Mouse (Mus musculus) cerebellum, adult 8-10 months (tissue): ENCODE results near the gene Uqcrc2.

Source experiments
- DNase-seq: peaks from one replicate; pipeline ENCODE4 v3.0.0; 2022

Gene Uqcrc2

GRCm38 (mm10) chr7:120634711-120635361, at the start of gene Uqcrc2:
Gene Uqcrc2 (plus strand): TSS chr7:120635176.
- peak; percentile 79 for DNase-seq

- peak; percentile 0 for DNase-seq
Observed at GRCm38 (mm10) chr7:120597203-120597743, 37.7 kb upstream of the Uqcrc2 start.

- peak; percentile 32 for DNase-seq
Observed at GRCm38 (mm10) chr7:120597744-120598243, 37.2 kb upstream of the Uqcrc2 start.

GRCm38 (mm10) chr7:120598355-120598754, 36.6 kb upstream of the Uqcrc2 start:
- no peak for DNase-seq

GRCm38 (mm10) chr7:120620075-120620771, 14.8 kb upstream of the Uqcrc2 start:
- DNase-seq, result no peak

- no peak for DNase-seq
Observed at GRCm38 (mm10) chr7:120620841-120621240, 14.1 kb upstream of the Uqcrc2 start.

- no peak for DNase-seq
Observed at GRCm38 (mm10) chr7:120632518-120632917, 2.5 kb upstream of the Uqcrc2 start.

GRCm38 (mm10) chr7:120634301-120634700, 675 bp upstream of the Uqcrc2 start:
- no peak for DNase-seq

GRCm38 (mm10) chr7:120635362-120635781, 396 bp downstream of the Uqcrc2 start:
- DNase-seq, result no peak

GRCm38 (mm10) chr7:120635821-120636220, 845 bp downstream of the Uqcrc2 start:
- DNase-seq, result no peak

GRCm38 (mm10) chr7:120643217-120643616, 8.2 kb downstream of the Uqcrc2 start:
- no peak for DNase-seq

GRCm38 (mm10) chr7:120647849-120648248, 12.9 kb downstream of the Uqcrc2 start:
- DNase-seq, result no peak

- no peak for DNase-seq
Observed at GRCm38 (mm10) chr7:120662079-120662478, 27.1 kb downstream of the Uqcrc2 start.

- peak; percentile 68 for DNase-seq
Observed at GRCm38 (mm10) chr7:120670153-120670875, 35.3 kb downstream of the Uqcrc2 start, which contains the start of gene Pdzd9. Gene Pdzd9 (minus strand): TSS chr7:120670343.

- no peak for DNase-seq
Observed at GRCm38 (mm10) chr7:120671271-120671670, 36.3 kb downstream of the Uqcrc2 start.

- peak; percentile 67 for DNase-seq
Observed at GRCm38 (mm10) chr7:120677001-120677643, 42.1 kb downstream of the Uqcrc2 start, which contains the start of gene Mosmo. Gene Mosmo (plus strand): TSS chr7:120677618.

- peak; percentile 54 for DNase-seq
Observed at GRCm38 (mm10) chr7:120677764-120678531, 43.0 kb downstream of the Uqcrc2 start.

GRCm38 (mm10) chr7:120679023-120679422, 44.0 kb downstream of the Uqcrc2 start:
- DNase-seq, result no peak

GRCm38 (mm10) chr7:120682002-120682401, 47.0 kb downstream of the Uqcrc2 start:
- DNase-seq, result no peak

GRCm38 (mm10) chr7:120684731-120685161, 49.8 kb downstream of the Uqcrc2 start:
- no peak for DNase-seq

GRCm38 (mm10) chr7:120685227-120685626, 50.3 kb downstream of the Uqcrc2 start:
- no peak for DNase-seq

GRCm38 (mm10) chr7:120690634-120691033, 55.7 kb downstream of the Uqcrc2 start:
- DNase-seq, result no peak
